Mouse (Mus musculus): ENCODE data around the gene Acd. TPM values are rescaled to one million over a fixed set of nuclear protein-coding genes. Genes with fewer than 3 reads are reported as not detected.

Gene Acd
- total RNA-seq, 1 experiment from 2014 or later = 17.8 TPM

- peak; percentile 85 for ATAC-seq (replicated peaks; ENCODE audit: low read depth, poor library complexity, severe bottlenecking)
Measured at GRCm38 (mm10) chr8:105661167-105661566, 39.7 kb downstream of the Acd start.

DNA sequence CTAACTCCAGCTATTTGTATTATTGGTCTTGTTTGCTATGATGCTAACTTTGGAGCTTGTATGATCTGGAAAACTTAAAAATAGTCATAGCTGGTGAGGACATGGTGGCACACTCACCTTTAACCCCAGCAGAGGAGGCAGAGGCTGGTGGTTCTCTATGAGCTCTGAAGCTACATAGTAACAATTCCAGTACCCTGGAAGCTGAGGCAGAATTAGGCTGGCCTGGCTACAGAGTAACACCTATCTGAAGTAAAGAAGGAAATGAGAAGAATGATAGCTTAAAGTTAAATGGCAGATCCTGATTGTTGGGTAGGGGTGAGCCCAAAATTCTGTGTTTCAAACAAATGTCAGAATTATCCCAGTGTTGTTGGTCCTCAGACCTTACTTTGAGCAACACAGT is 43.3 kb downstream of the Acd start:
- ATAC-seq (replicated peaks; ENCODE audit: low read depth, poor library complexity, severe bottlenecking) = no peak

DNA sequence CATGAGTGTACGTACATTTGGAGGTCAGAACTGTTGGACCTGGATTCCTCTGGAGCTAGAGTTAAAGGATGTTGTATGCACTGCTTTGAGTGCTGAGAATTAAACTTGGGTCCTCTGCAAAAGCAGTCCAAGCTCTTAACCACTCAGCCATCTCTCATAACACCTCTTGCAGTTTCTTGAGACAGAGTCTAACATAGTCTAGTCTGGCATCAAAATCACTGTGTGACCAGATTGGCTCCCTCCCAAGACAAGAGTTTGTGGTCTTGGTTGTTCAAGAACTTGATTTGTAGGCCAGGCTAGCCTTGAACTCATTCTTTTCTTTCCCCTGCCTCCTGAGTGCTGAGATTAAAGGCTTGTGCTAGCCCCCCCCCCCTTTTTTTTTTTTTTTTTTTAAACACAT is 52.0 kb downstream of the Acd start:
- no peak for ATAC-seq (replicated peaks; ENCODE audit: low read depth, poor library complexity, severe bottlenecking)

Other genes with a start within 250 kb of the Acd start
- gene Tppp3, start 229.6 kb downstream of the Acd start, total RNA-seq (2017) = not detected in 2 replicates
- 2.4 and 3.5 TPM in 2 replicates for gene Zdhhc1, start 204.2 kb downstream of the Acd start, total RNA-seq (2017)
- not detected in 2 replicates for gene Hsd11b2, start 182.3 kb downstream of the Acd start, total RNA-seq (2017)
- 27.5 and 33.4 TPM in 2 replicates for gene Atp6v0d1, start 135.1 kb downstream of the Acd start, total RNA-seq (2017)
- gene Ripor1, start 95.8 kb downstream of the Acd start, total RNA-seq (2017) = 21.9 and 39.1 TPM in 2 replicates
- gene Ctcf, start 64.5 kb downstream of the Acd start, total RNA-seq (2017) = 113 and 139 TPM in 2 replicates
- not detected in 2 replicates for gene Agrp, start 63.7 kb downstream of the Acd start, total RNA-seq (2017)
- 2.9 and 4.3 TPM in 2 replicates for gene Carmil2, start 14.8 kb downstream of the Acd start, total RNA-seq (2017)
- 0.41 and 11.5 TPM in 2 replicates for gene Pard6a, start within 50 bp of the Acd start, total RNA-seq (2017)
- gene 4933405L10Rik, start 6.6 kb upstream of the Acd start, total RNA-seq (2017) = not detected in 2 replicates
- 12.9 and 16.0 TPM in 2 replicates for gene Enkd1, start 7.1 kb upstream of the Acd start, total RNA-seq (2017)
- gene Gfod2, start 57.6 kb upstream of the Acd start, total RNA-seq (2017) = 0.92 and 3.7 TPM in 2 replicates
- 9.4 and 13.4 TPM in 2 replicates for gene Ranbp10, start 126.2 kb upstream of the Acd start, total RNA-seq (2017)
- gene Tsnaxip1, start 126.6 kb upstream of the Acd start, total RNA-seq (2017) = not detected in 2 replicates
- gene Cenpt, start 152.2 kb upstream of the Acd start, total RNA-seq (2017) = 13.4 and 16.9 TPM in 2 replicates
- 23.6 and 24.3 TPM in 2 replicates for gene Thap11, start 154.0 kb upstream of the Acd start, total RNA-seq (2017)
- gene Nutf2, start 159.5 kb upstream of the Acd start, total RNA-seq (2017) = 50.5 and 55.0 TPM in 2 replicates
- gene Edc4, start 179.8 kb upstream of the Acd start, total RNA-seq (2017) = 32.8 and 39.7 TPM in 2 replicates
- gene Nrn1l, start 192.5 kb upstream of the Acd start, total RNA-seq (2017) = not detected in 2 replicates
- gene Pskh1, start 199.3 kb upstream of the Acd start, total RNA-seq (2017) = 15.6 and 23.7 TPM in 2 replicates
- 0.14 and 2.7 TPM in 2 replicates for gene Ctrl, start 232.8 kb upstream of the Acd start, total RNA-seq (2017)
- 51.3 and 62.1 TPM in 2 replicates for gene Psmb10, start 237.3 kb upstream of the Acd start, total RNA-seq (2017)
- 0.32 and 1.4 TPM in 2 replicates for gene Lcat, start 242.3 kb upstream of the Acd start, total RNA-seq (2017)